Mouse (Mus musculus): ENCODE results near the gene Ptprd. TPM values are rescaled to one million over a fixed set of nuclear protein-coding genes. Genes with fewer than 3 reads are reported as not detected.

Ptprd gene
- total and polyA plus RNA-seq, 3 experiments, result not detected

DNA sequence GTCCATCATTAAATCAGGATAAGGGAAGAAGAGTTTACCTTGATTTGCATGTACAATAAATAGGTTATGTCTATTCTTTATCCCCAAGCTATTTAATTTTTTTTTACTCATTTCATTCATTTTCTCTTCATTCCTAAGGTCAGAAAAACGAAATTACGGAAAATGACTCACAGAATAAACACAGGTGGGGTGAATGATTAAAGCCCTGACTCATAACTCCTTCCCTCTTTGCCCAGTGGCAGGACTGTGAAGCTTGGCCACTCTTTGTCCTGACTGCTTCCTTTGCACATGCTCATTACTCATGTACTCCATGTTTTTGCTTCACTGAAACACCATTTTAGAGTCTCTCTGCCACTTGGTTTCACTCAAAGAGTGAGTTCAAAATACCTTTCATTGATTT is 24.1 kb upstream of the Ptprd start:
- H3K79me2 ChIP-seq (ENCODE audit: control insufficient read depth, insufficient read depth, low read length, poor library complexity), result no peaks in the 10 kb centered on the region
- DNase-seq (ENCODE audit: low read depth, low spot score), result no peak

DNA sequence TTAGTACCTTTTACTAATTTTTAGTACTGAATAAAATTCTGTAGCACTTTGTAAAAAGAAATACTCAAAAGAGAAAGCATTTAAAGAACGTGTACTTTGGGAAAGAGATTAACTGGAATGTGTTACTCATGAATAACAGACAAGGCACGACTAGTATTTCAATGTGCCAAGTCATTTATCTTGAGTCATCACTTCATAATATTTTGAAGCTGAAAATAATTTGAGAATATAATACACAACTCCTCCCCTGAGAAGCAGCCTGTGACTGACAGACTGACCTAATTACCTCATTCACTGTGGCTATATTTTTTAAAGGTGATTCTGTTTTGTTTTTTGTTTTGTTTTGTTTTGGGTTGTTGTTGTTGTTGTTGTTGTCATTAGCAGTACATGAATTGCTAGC is 23.6 kb upstream of the Ptprd start:
- H3K27me3 ChIP-seq (ENCODE audit: control insufficient read depth in 1 of 2, insufficient read depth in 2 of 2, low read length in 2 of 2), result no peaks in the 10 kb centered on the region
- no peaks in the 10 kb centered on the region for H3K9me3 ChIP-seq (replicated peaks; ENCODE audit: insufficient read depth, low read length)
- no peaks in the 10 kb centered on the region for H3K36me3 ChIP-seq (ENCODE audit: control insufficient read depth in 1 of 2, insufficient read depth in 2 of 2, low read length in 2 of 2)
- H3K79me2 ChIP-seq (ENCODE audit: control insufficient read depth, insufficient read depth, low read length, poor library complexity), result no peaks in the 10 kb centered on the region
- no peak overlapping the region for H3K4me3 ChIP-seq (ENCODE audit: control insufficient read depth in 1 of 2, insufficient read depth in 1 of 2, low read depth in 2 of 2, low read length in 2 of 2)
- no peaks in the 10 kb centered on the region for H3K4me1 ChIP-seq (ENCODE audit: control insufficient read depth in 1 of 2, insufficient read depth in 2 of 2, low read length in 2 of 2)
- TF ChIP-seq GABPA (IDR thresholded peaks at IDR 0.05; ENCODE audit: low read depth, low read length) (no peak), MYC (IDR thresholded peaks at IDR 0.05; ENCODE audit: low read depth, low read length) (no peak), EP300 (IDR thresholded peaks at IDR 0.05; ENCODE audit: low read depth in 1 of 2, low read length in 2 of 2) (no peak)
- no peak for DNase-seq (ENCODE audit: low read depth, low spot score)
- no peak overlapping the region for H3K27ac ChIP-seq (ENCODE audit: control insufficient read depth, low read depth, low read length)
- H3K9ac ChIP-seq (ENCODE audit: control insufficient read depth, low read depth, low read length, poor library complexity, severe bottlenecking), result no peak overlapping the region

More for the DNA sequence above, 24.1 kb upstream of the Ptprd start:
- no peak overlapping the region for H3K9ac ChIP-seq (ENCODE audit: control insufficient read depth, low read depth, low read length, poor library complexity, severe bottlenecking)
- H3K36me3 ChIP-seq (ENCODE audit: control insufficient read depth in 1 of 2, insufficient read depth in 2 of 2, low read length in 2 of 2), result no peaks in the 10 kb centered on the region
- no peak overlapping the region for H3K4me3 ChIP-seq (ENCODE audit: control insufficient read depth in 1 of 2, insufficient read depth in 1 of 2, low read depth in 2 of 2, low read length in 2 of 2)
- H3K27ac ChIP-seq (ENCODE audit: control insufficient read depth, low read depth, low read length), result no peak overlapping the region
- no peaks in the 10 kb centered on the region for H3K27me3 ChIP-seq (ENCODE audit: control insufficient read depth in 1 of 2, insufficient read depth in 2 of 2, low read length in 2 of 2)
- no peaks in the 10 kb centered on the region for H3K4me1 ChIP-seq (ENCODE audit: control insufficient read depth in 1 of 2, insufficient read depth in 2 of 2, low read length in 2 of 2)
- TF ChIP-seq MYB (IDR thresholded peaks at IDR 0.05; ENCODE audit: low read depth, low read length), result no peak
- no peak for TF ChIP-seq E2F4 (IDR thresholded peaks at IDR 0.05; ENCODE audit: borderline replicate concordance, low read depth, low read length)
- no peak for TF ChIP-seq TAL1 (IDR thresholded peaks at IDR 0.05; ENCODE audit: low read length)
- TF ChIP-seq POLR2AphosphoS2 (IDR thresholded peaks at IDR 0.05; ENCODE audit: low read length), result no peak
- no peak for TF ChIP-seq USF1 (IDR thresholded peaks at IDR 0.05; ENCODE audit: low read depth, low read length)
- TF ChIP-seq POLR2AphosphoS5 (IDR thresholded peaks at IDR 0.05; ENCODE audit: borderline replicate concordance, low read depth, low read length), result no peak
- TF ChIP-seq MXI1 (IDR thresholded peaks at IDR 0.05; ENCODE audit: low read depth, low read length), result no peak
- no peak for TF ChIP-seq ETS1 (IDR thresholded peaks at IDR 0.05; ENCODE audit: low read depth, low read length)
- no peak for TF ChIP-seq RCOR1 (IDR thresholded peaks at IDR 0.05; ENCODE audit: low read depth, low read length)
- TF ChIP-seq MEF2A (IDR thresholded peaks at IDR 0.05; ENCODE audit: extremely low read depth, insufficient replicate concordance, low read depth, low read length, poor library complexity, severe bottlenecking), result no peak
- TF ChIP-seq ZC3H11A (IDR thresholded peaks at IDR 0.05; ENCODE audit: low read depth, low read length), result no peak
- TF ChIP-seq NELFE (IDR thresholded peaks at IDR 0.05; ENCODE audit: low read depth, low read length), result no peak
- TF ChIP-seq GATA1 (IDR thresholded peaks at IDR 0.05; ENCODE audit: low read depth, low read length), result no peak
- TF ChIP-seq JUND (IDR thresholded peaks at IDR 0.05; ENCODE audit: low read depth, low read length), result no peak
- H3K9me3 ChIP-seq (replicated peaks; ENCODE audit: insufficient read depth, low read length), result no peaks in the 10 kb centered on the region

Data from MEL (cell line).